Mouse (Mus musculus) telencephalon, adult 2 months (tissue): ENCODE data around the gene Vwa7.
"Not testable (repeated sequence)": the region's sequence is repeated elsewhere in the genome, so short reads cannot be mapped to it uniquely, and the experiment has no call there.

Source experiments
- DNase-seq: peaks from one replicate; pipeline ENCODE4 v3.0.0-alpha.2; 2011; ENCODE audit warnings: low read depth, low spot score

Gene Vwa7

GRCm38 (mm10) chr17:35000717-35001451 is 15.5 kb upstream of the Vwa7 start, which contains the start of gene Vars:
TSS of gene Vars (plus strand) at chr17:35000987.
- DNase-seq = no peak

- no peak for DNase-seq
Observed at GRCm38 (mm10) chr17:35001452-35002152, 14.8 kb upstream of the Vwa7 start.

- DNase-seq = no peak
Observed at GRCm38 (mm10) chr17:35002153-35002865, 14.1 kb upstream of the Vwa7 start.

GRCm38 (mm10) chr17:35003022-35003838 is 13.1 kb upstream of the Vwa7 start:
- DNase-seq = no peak

- no peak for DNase-seq
Observed at GRCm38 (mm10) chr17:35004075-35004717, 12.2 kb upstream of the Vwa7 start.

GRCm38 (mm10) chr17:35005158-35005557 is 11.2 kb upstream of the Vwa7 start:
- DNase-seq = no peak

- not testable (repeated sequence) for DNase-seq
Observed at GRCm38 (mm10) chr17:35005902-35006301, 10.5 kb upstream of the Vwa7 start.

- no peak for DNase-seq
Observed at GRCm38 (mm10) chr17:35007387-35007991, 8.9 kb upstream of the Vwa7 start.

- no peak for DNase-seq
Observed at GRCm38 (mm10) chr17:35009586-35009985, 6.8 kb upstream of the Vwa7 start.

- no peak for DNase-seq
Observed at GRCm38 (mm10) chr17:35011440-35011839, 4.9 kb upstream of the Vwa7 start.

- DNase-seq = no peak
Observed at GRCm38 (mm10) chr17:35012430-35012829, 3.9 kb upstream of the Vwa7 start.

- no peak for DNase-seq
Observed at GRCm38 (mm10) chr17:35013221-35013620, 3.2 kb upstream of the Vwa7 start.

- no peak for DNase-seq
Observed at GRCm38 (mm10) chr17:35015296-35015695, 1.1 kb upstream of the Vwa7 start.

GRCm38 (mm10) chr17:35016791-35017705 is 669 bp downstream of the Vwa7 start:
- DNase-seq = no peak

- no peak for DNase-seq
Observed at GRCm38 (mm10) chr17:35017706-35018030, 1.3 kb downstream of the Vwa7 start.

- no peak for DNase-seq
Observed at GRCm38 (mm10) chr17:35018171-35018570, 1.8 kb downstream of the Vwa7 start.

- no peak for DNase-seq
Observed at GRCm38 (mm10) chr17:35019894-35020293, 3.5 kb downstream of the Vwa7 start.

GRCm38 (mm10) chr17:35020551-35020950 is 4.2 kb downstream of the Vwa7 start:
- DNase-seq = no peak

- DNase-seq = peak; percentile 16
Observed at GRCm38 (mm10) chr17:35021163-35021808, 4.9 kb downstream of the Vwa7 start.
